Mouse (Mus musculus): ENCODE data around the gene Pgd.
A peak's percentile ranks its signal among the peaks of the same experiment; 100 is the strongest.
"Not testable (repeated sequence)": the region's sequence is repeated elsewhere in the genome, so short reads cannot be mapped to it uniquely, and the experiment has no call there.

Gene Pgd

DNA sequence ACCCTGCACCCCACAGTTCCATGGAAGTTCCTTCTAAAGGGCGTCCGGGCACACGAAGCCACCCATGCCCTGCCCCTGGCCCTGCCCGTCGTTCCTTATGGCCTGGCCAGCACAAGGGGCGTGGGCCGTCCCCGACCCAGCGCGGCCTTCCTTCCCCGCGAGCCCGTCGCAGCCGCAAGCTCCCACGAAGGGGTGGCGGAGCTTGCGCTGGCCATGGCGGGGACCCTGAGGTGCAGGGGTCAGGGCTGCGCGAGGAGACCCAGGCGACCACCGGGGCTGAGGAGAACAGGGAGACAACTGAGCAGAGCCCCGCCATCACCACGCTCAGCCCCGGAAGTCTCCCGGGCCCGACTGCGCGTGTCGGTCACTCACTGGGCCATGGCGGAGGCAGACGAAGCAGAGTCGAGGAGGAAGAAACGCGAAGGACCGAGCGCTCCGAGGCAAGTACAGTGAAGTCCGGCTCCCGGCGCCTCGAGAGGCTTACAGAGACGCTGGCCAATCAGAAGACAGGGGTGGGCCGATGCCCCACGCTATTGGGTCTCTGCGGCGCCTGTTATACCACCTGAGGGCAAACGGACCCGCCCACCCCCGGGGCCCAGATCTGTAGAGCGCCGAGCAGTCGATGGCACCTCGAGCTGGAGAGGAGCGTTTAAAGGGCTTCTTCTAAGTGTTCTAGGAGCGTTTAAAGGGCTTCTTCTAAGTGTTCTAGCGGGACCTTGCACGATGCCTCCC lies at the start of gene Pgd:
Gene Pgd (minus strand): TSS at position 557 of the 732 bp plus-strand sequence.
- DNase-seq (ENCODE audit: low read depth) = peak; percentile 94

DNA sequence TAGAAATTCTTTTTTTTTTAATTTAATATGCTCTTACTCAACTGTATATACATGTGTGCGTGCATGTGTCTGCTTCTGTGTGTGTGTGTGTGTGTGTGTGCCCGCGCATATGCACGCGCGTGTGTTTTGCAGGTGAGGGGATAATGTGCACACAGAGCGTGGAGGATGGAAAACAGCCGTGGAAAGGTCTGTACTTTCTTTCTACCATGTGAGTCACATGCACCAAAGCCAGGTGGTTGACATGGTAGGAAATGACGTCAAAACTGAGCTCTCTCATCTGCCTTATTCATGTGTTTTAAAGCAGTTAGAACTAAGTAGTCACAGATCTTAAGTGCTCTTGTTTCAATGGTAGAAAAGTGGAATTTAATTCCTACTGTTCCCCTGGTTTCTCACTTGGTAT lies 49.4 kb upstream of the Pgd start:
- peak; percentile 28 for DNase-seq (ENCODE audit: low read depth)

DNA sequence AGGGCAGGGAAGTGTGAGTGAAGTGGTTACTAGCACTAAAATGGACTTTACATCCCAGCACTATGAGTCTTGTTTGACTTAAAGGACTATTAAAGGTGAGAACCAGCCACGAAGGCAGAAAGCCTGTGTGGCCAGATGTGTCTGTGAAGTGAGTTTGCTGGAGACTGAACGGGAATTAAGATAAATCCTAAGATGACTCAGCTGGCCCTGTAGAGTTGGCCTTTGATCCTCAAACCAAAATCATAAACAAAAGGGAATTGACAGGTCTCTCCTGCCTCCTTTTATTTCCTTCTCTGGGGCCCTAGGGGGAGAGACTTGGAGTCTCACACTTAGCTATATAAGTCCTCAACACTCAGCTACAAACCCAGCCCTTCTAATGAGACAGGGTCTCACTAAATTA lies 48.8 kb upstream of the Pgd start:
- no peak for DNase-seq (ENCODE audit: low read depth)

DNA sequence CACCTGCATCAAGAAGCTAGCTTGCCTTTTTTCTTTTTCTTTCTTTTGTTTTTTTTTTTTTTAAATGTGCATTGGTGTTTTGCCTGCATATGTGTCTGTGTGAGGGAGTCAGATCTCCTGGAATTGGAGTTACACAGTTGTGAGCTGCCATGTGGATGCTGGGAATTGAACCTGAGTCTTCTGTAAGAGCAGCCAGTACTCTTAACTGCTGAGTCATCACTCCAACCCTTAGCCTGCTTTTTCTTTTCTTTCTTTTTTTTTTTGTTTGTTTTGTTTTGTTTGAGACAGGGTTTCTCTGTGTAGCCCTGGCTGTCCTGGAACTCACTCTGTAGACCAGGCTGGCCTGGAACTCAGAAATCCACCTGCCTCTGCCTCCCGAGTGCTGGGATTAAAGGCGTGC lies 47.9 kb upstream of the Pgd start:
- not testable (repeated sequence) for DNase-seq (ENCODE audit: low read depth)

DNA sequence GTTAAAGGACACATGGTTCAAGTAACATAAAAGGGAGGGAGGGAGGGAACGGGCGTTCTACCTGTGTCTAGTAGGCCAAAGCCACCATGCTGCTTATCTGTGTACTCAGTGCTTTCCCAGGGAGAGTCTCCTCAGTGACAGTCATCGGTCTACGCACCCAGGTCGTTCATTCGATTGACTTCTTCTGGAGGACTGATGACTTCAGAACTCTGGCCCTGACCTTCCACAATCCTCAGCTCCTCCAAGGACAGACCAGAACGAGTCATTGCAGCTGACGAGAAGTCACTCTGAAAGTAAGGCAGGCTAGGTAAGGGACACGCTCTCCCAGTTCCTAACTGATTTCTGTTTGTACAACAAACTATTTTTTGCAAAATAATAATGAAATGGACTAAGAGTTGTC lies 46.9 kb upstream of the Pgd start:
- no peak for DNase-seq (ENCODE audit: low read depth)

DNA sequence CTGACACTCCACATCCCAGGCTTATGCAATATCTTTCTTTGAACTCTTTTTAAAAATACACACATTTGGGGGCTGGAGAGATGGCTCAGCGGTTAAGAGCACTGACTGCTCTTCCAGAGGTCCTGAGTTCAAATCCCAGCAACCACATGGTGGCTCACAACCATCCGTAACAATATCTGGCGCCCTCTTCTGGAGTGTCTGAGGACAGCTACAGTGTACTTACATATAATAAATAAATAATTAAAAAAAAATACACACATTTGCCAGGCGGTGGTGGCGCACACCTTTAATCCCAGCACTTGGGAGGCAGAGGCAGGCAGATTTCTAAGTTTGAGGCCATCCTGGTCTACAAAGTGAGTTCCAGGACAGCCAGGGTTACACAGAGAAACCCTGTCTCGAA lies 44.9 kb upstream of the Pgd start:
- not testable (repeated sequence) for DNase-seq (ENCODE audit: low read depth)

DNA sequence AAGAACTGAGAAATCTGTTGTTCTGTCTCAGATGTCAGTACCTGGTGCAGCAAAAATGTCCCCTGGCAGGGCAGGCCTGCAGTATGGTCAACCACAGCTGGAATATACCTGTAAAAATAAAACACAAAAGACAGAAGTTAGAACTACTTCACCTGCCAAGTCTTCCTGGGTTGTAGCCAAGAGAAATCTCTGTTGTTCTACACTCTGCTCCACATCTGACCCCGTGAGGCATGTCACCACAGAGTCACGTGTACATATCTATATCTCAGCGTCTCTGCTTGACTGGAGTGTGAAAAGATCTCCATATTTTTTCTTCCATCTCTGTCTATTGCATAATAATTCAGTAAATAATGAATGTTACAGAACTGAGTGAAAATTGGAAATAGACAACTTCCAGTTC lies 35.9 kb upstream of the Pgd start:
- no peak for DNase-seq (ENCODE audit: low read depth)

DNA sequence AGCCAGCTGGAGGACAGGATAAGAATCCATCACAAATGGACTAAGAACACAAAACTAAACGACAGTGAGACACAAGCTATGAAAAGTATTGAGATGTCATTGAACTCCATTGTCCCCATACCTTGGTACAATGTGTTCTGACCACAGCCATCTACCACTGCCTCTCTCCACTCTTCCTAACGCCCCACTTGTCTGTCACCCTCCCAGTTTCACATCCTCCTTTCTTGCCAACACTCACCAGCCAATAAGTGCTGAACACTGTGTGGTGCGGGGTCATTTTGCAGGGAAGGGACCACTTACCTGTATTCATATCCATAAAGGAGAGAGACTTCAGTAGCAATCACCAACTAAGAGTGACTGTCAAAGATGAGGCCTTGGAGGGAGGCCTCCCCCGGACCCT lies 34.5 kb upstream of the Pgd start:
- DNase-seq (ENCODE audit: low read depth) = no peak

DNA sequence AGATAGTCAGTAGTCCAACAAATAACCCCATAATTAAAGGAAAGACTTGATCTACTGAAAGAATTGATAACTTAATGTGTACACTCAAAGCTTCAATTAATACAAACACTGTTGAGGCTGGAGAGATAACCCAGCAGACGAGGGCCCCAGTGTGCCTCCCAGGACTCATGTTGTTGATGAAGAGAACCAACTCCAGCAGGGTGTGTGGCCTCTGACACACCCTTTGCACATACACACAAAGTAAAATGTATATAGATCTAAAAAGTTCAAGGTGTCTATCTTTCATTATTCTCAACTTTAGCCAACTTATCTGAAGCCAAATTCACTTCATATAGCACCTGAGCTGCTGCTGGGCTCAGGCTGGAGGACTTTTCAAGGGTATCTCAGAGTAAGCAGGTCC lies 30.6 kb upstream of the Pgd start:
- no peak for DNase-seq (ENCODE audit: low read depth)

DNA sequence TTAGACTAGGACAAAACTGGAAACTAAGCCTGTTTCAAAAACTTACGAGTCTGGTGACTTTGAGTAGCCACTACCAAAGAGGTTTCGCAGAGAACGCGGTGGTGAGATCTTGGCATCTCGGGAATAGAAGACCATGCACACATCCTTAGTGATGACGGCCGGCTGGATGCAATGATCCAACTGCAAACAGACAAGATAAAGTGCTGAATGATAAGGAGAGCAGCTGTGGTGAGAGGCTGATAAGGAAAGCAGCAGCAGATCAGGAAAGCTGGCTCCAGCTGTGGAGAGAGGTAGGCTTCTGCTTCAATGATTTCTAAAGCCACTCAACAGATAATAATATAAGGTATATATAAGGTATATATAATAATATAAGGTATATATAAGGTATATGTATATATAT lies 24.5 kb upstream of the Pgd start:
- DNase-seq (ENCODE audit: low read depth) = no peak

DNA sequence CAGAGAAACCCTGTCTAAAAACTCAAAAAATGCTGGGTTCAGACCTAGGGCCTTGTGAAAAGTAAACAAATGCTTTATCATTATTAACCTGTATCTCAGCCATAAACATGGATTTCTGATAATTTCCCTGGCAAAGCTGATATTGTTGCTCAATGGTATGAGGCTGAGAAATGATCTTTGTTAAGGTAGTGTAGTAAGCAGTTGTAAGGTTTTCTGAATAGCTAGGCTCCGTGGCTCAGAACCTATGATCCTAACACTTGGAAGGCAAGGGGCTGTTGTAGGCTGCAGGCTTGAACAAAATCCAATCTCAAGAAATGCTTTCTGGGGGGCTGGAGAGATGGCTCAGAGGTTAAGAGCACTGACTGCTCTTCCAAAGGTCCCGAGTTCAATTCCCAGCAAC lies 22.0 kb upstream of the Pgd start:
- no peak for DNase-seq (ENCODE audit: low read depth)

DNA sequence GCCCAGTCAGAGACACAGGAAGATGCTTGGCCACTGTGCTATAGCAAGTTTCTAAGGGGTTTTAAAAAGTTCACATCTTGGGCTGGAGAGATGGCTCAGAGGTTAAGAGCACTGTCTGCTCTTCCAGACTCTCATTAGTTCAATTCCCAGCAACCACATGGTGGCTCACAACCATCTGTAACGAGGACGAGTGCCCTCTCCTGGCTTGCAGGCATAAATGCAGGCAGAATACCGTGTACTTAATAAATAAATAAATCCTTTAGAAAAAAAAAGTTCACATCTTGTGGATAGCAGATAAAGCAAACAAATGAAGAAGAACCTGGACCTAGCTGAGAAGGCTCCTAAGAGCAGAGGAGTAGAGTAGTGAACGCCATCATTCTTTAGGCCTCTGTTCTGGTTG lies 16.2 kb upstream of the Pgd start:
- peak; percentile 58 for DNase-seq (ENCODE audit: low read depth)

DNA sequence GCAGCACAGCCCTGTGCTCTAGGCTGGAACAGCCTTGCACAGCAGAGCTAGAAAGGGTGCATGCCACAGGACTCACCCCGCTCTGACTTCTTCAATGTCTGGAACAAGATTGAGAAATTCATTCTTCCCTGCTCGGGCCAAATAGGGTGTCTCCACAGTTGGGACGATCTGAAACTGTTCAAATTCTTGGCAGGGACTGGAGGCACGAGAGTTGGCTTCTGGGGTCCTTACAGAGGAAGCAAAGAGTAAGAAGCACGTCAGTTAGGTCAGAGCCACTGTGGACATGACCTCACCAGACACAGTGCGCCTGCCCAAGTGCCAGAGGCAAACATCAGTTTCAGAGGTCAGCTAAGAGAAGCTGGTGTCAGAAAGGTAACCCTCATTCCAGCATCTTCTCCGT lies 15.6 kb upstream of the Pgd start:
- DNase-seq (ENCODE audit: low read depth) = no peak

DNA sequence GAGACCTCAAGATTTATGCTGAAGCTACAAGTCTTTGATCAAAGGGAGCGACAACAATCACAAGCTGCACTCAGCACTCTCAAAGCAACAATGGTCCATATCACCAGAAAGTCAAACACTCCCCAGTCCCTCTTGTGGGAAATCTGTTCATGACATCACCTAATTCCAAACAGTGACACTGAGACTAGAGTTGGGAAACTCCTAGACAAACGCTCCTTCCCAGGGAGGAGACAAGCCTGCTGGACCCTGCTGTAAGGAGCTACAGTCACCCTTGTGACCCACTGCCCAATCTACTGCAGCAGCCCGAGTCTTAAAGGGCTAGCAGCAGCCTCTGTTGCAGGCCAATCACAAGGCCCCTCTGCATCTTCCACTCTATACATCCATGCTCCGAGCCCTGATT lies 13.0 kb upstream of the Pgd start:
- DNase-seq (ENCODE audit: low read depth) = no peak

DNA sequence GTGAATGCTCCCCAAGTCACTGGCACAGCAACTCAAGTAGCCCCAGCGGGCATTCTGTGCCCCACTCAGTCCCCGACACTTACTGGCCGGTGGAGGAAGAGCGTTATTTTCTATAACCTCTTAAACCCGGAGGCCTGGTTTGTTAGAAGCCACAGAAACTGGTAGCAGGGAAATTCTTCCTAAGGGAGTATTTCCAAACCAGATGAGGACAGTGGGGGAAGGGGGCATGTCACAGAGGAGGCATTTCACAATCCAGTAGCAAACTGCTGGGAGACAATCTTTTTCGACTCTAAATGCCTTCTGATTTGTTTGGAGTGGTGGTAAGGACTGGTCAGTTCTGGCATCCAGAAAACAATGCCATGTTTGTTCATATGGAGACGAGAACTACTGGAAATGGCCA lies 12.6 kb upstream of the Pgd start:
- no peak for DNase-seq (ENCODE audit: low read depth)

DNA sequence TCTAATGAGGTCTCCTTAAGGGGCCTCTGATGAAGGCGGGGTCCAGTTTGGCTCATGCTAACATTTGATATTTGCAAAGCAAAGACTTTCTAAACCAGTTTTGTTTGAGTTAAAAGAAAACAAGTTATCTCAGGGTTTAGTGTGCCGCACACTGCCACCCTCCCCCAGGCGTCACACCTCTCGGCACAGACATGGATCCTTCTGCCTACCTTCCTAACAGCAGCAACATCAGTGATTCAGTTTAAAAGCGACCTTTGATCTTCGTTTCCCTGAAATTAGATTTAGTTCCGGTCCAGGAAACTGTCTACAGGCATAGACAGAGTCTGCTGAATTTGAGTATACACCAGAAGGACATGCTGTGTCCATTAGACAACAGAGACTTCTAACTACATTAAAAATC lies 11.8 kb upstream of the Pgd start:
- DNase-seq (ENCODE audit: low read depth) = no peak

DNA sequence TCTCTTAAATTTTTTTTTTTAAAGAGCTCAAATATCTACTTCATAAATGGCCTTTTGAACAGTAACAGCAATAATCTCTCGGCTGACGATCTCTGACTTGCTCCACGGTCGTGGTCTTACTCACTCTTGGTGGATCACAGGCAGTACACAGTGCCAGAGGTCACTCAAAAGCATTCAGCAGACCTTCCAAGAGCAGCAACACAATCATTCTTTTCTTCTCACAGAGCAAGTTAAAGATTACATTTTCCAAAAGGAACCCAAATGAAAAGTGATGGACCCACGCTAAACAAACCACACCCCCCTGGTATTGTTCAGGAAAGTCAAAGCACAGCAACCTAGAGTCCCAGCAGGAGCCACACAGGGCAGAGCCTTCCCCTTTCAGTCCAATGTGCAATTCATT lies 10.5 kb upstream of the Pgd start:
- no peak for DNase-seq (ENCODE audit: low read depth)

DNA sequence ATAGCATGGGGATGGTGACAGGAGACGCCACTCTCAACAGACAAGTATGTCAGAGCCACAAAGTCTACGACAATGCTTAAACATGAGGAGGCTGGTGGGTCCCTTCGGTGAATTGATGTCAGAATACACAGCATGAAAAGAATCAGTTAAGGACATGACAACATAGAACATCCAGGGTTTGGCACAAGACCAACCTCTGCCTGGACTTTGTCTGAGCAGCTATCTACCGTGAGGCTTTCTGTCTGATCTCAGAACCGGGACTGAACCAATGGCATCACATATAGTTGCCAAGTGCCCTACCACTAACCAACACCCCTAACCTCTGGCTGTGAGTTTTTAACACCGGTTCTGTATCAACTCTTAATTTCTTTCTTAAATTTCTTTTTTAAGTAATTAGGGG lies 10.1 kb upstream of the Pgd start:
- DNase-seq (ENCODE audit: low read depth) = no peak

DNA sequence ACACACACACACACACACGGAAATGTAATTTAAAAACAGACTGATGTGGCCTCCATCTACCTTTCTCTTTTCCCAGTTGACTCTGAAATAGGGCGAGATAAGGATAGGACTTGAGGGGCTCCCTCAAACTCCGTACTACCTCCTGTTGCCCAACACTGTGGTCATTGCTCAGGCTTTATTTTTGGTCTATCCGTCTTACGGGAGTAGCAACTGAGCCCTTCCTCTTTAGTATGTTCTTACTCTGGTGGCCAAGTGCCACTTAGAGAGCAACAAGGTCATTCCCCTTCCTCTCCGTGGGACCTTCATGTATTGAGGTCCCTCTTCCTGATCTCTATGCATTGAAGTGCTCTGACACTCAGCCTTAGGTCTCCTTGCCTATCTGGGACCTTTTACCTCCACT lies 7.1 kb upstream of the Pgd start:
- no peak for DNase-seq (ENCODE audit: low read depth)

DNA sequence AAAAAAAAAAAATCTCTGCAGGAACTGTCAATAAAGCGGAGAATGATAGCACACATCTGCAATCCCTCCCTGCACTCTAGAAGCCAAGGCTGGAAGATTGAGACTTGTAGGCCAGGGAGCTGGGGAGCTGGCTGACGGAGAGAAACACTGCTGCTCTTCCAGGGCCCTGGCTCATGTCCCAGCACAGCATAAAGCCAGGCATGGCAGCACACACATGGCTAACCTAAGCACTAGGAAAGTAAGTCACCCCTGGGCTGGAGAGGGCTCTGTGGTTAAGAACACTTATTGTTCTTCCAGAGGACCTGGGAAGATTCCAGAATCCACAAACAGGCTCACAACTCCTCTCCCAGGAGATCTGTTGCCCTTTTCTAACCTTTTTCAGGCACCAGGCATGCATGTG lies 6.1 kb upstream of the Pgd start:
- DNase-seq (ENCODE audit: low read depth) = no peak

DNA sequence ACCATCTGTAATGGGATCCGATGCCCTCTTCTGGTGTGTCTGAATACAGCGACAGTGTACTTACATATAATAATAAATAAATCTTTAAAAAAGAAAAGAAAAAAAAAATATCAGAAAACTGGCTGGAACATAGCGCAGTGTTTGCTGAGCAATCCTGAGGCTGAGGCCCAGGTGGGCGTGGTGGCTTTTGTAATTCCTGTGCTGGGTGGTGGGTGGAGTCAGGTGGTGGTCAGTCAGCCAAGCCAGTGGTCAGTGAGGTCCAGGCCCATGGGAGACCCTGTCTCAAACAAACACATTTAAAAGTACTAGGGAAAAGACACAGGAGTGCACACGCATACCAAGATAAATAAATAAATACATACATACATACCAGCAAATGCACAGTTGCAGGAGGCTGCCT lies 5.5 kb upstream of the Pgd start:
- DNase-seq (ENCODE audit: low read depth) = no peak

DNA sequence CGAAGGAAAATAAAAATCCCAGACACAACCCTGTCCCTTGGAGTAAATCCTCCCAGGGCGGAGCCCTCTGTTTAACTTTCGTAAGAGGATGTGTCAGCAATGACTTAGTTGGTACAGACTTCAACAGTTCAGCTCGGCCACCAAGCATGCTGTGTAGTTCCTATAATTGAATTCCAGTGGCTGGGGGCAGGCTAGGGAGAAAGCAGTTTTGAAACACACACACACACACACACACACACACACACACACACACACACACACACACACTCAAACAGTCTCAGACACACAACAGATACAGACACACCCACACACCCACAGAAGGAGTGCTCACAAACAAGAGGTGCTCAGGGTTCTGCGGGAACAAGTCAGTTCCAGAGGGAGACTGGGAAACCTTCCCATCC lies 5.0 kb upstream of the Pgd start:
- no peak for DNase-seq (ENCODE audit: low read depth)

DNA sequence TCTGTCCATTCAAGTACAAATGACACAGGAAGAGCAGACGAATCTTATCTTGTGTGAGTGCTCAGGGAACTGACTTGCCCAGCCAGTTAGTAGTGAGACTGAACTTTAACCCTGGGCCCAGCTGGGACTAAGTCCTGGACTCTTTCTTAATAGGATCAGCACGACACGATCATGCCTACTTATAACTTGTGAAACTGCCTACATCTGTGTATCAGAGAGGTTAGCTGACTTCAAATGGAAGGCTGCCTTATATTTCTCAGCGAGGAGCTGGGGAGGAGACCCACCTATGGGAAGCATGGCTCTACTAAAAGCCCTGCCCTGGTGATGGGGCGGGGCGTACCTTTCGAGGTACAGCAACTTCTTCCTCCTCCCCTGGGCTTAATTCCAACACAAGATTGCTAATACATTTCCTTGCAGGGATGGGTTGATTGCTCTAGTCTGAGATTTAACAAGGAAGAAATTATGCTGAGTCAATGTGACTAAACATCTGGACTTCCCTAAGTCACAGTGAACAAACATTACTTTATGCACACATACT lies 3.9 kb upstream of the Pgd start:
- DNase-seq (ENCODE audit: low read depth) = no peak

DNA sequence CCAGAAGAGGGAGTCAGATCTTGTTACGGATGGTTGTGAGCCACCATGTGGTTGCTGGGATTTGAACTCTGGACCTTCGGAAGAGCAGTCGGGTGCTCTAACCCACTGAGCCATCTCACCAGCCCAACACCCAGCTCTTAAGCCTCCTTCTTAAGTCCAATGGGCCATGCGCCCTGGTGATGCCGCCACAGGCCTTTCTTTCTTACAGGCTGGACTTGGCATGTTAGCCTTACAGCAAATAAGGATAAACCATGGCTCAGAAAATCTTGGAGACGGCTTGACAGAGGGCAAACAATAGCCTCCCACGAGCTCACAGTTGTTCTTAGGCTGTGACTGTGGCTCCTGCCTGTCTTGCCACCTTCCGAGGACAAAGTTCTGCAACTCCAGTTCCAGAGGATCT lies 3.4 kb upstream of the Pgd start:
- DNase-seq (ENCODE audit: low read depth) = not testable (repeated sequence)

Measured in naive thymus-derived CD4-positive, alpha-beta T cell, adult 2 months (primary cell).